Mouse (Mus musculus): ENCODE data around the gene Chrne. TPM values are rescaled to one million over a fixed set of nuclear protein-coding genes. Genes with fewer than 3 reads are reported as not detected.
"Not testable (repeated sequence)": the region's sequence is repeated elsewhere in the genome, so short reads cannot be mapped to it uniquely, and the experiment has no call there.

The Chrne gene
- polyA plus RNA-seq, 1 experiment from 2014 or later: not detected

GRCm38 (mm10) chr11:70585457-70585856 lies 33.6 kb downstream of the Chrne start:
- Histone ChIP-seq H3K4me1 (peaks cover 30% of the 10 kb centered on the region), H3K4me3 (no peak overlapping the region), H3K36me3 (peaks cover 4% of the 10 kb centered on the region; the same call in 1 of the 2 replicates), H3K27me3 (ENCODE audit: insufficient read depth, poor library complexity, severe bottlenecking) (no peaks in the 10 kb centered on the region), H3K9me3 (no peaks in the 10 kb centered on the region), H3K27ac (no peak overlapping the region)
- no peak for DNase-seq (ENCODE audit: low spot score)
- 66% methylated on average over 7 of the region's 7 CpGs for whole genome bisulfite sequencing

GRCm38 (mm10) chr11:70583775-70584174 lies 35.2 kb downstream of the Chrne start:
- WGBS: 92% methylated on average over 7 of the region's 7 CpGs
- Histone ChIP-seq H3K4me1 (peaks cover 46% of the 10 kb centered on the region), H3K36me3 (peaks cover 4% of the 10 kb centered on the region; the same call in 1 of the 2 replicates), H3K4me3 (no peak overlapping the region), H3K27ac (0 out of 2 replicates have a peak overlapping the region, but pooled peaks have one; percentile 22), H3K27me3 (ENCODE audit: insufficient read depth, poor library complexity, severe bottlenecking) (no peaks in the 10 kb centered on the region), H3K9me3 (no peaks in the 10 kb centered on the region)
- no peak for DNase-seq (ENCODE audit: low spot score)

- H3K27ac ChIP-seq: 0 out of 2 replicates have a peak overlapping the region, but pooled peaks have one; percentile 22
- no peak for DNase-seq (ENCODE audit: low spot score)
- H3K4me1 ChIP-seq: peaks cover 49% of the 10 kb centered on the region
- H3K27me3 ChIP-seq (ENCODE audit: insufficient read depth, poor library complexity, severe bottlenecking): no peaks in the 10 kb centered on the region
- no peaks in the 10 kb centered on the region for H3K9me3 ChIP-seq
- peaks cover 4% of the 10 kb centered on the region; the same call in 1 of the 2 replicates for H3K36me3 ChIP-seq
- WGBS: 63% methylated on average over 6 of the region's 6 CpGs
- no peak overlapping the region for H3K4me3 ChIP-seq
Observed at GRCm38 (mm10) chr11:70583022-70583714, 35.8 kb downstream of the Chrne start.

- H3K4me1 ChIP-seq: peaks cover 55% of the 10 kb centered on the region
- WGBS: 78% methylated on average over 3 of the region's 3 CpGs
- no peaks in the 10 kb centered on the region for H3K9me3 ChIP-seq
- H3K36me3 ChIP-seq: peaks cover 4% of the 10 kb centered on the region; the same call in 1 of the 2 replicates
- H3K4me3 ChIP-seq: no peak overlapping the region
- H3K27me3 ChIP-seq (ENCODE audit: insufficient read depth, poor library complexity, severe bottlenecking): no peaks in the 10 kb centered on the region
- no peak for DNase-seq (ENCODE audit: low spot score)
- H3K27ac ChIP-seq: no peak overlapping the region
Observed at GRCm38 (mm10) chr11:70582196-70582595, 36.8 kb downstream of the Chrne start.

GRCm38 (mm10) chr11:70580921-70581320 lies 38.1 kb downstream of the Chrne start:
- Histone ChIP-seq H3K27me3 (ENCODE audit: insufficient read depth, poor library complexity, severe bottlenecking) (no peaks in the 10 kb centered on the region), H3K36me3 (peaks cover 4% of the 10 kb centered on the region; the same call in 1 of the 2 replicates), H3K4me3 (no peak overlapping the region), H3K27ac (no peak overlapping the region), H3K9me3 (no peaks in the 10 kb centered on the region), H3K4me1 (peaks cover 60% of the 10 kb centered on the region)
- no peak for DNase-seq (ENCODE audit: low spot score)
- 76% methylated on average over 3 of the region's 3 CpGs for WGBS

DNA sequence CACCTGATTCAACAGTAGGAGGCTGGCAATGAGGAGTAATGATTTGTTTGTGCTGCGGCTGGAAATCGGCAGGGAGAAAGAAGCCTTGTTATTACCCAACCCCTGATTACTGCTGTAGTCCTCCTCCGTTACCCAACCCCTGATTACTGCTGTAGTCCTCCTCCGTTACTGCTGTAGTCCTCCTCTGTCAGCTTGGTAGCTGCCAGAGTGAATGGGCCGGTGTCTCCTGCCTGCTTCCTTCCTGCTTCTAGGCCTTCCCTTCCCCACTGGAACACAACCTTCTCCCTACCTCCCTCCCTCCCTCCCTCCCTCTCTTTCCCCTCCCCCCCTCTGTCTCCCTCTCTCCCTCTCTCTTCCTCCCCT lies 38.7 kb downstream of the Chrne start:
- WGBS: 63% methylated on average over 5 of the region's 5 CpGs
- H3K27ac ChIP-seq: peak overlapping the region; percentile 52; the same call in 1 of the 2 replicates

GRCm38 (mm10) chr11:70579710-70580357 lies 39.2 kb downstream of the Chrne start:
- H3K36me3 ChIP-seq: peaks cover 4% of the 10 kb centered on the region; the same call in 1 of the 2 replicates
- H3K9me3 ChIP-seq: no peaks in the 10 kb centered on the region
- H3K4me3 ChIP-seq: no peak overlapping the region
- H3K27me3 ChIP-seq (ENCODE audit: insufficient read depth, poor library complexity, severe bottlenecking): no peaks in the 10 kb centered on the region
- DNase-seq (ENCODE audit: low spot score): no peak
- WGBS: 85% methylated on average over 9 of the region's 9 CpGs
- H3K27ac ChIP-seq: 0 out of 2 replicates have a peak overlapping the region, but pooled peaks have one; percentile 52
- peaks cover 53% of the 10 kb centered on the region for H3K4me1 ChIP-seq

More for the DNA sequence above, 38.7 kb downstream of the Chrne start:
- DNase-seq (ENCODE audit: low spot score): no peak
- H3K36me3 ChIP-seq: peaks cover 4% of the 10 kb centered on the region; the same call in 1 of the 2 replicates
- H3K27me3 ChIP-seq (ENCODE audit: insufficient read depth, poor library complexity, severe bottlenecking): no peaks in the 10 kb centered on the region
- no peak overlapping the region for H3K4me3 ChIP-seq
- H3K9me3 ChIP-seq: no peaks in the 10 kb centered on the region
- peaks cover 58% of the 10 kb centered on the region for H3K4me1 ChIP-seq

DNA sequence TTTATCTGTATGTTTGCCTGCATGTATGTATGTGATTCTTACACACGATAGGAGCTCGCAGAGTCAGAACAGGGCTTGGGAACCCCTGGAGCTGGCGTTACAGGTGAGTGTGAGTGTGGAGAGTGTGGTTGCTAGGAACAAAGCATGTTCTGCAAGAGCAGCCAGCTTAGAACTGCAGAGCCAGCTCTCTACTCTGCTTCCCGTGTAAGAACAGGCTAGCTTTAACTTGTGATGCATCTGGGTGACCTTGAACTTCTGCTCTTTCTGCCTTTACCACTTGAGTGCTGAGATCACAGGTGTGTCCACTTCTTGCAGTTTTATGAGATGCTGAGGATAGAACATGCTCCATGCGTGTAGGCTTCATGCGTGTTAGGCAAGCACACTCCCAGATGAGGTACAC lies 40.1 kb downstream of the Chrne start:
- no peaks in the 10 kb centered on the region for H3K27me3 ChIP-seq (ENCODE audit: insufficient read depth, poor library complexity, severe bottlenecking)
- H3K9me3 ChIP-seq: no peaks in the 10 kb centered on the region
- WGBS: 88% methylated on average over 6 of the region's 6 CpGs
- H3K36me3 ChIP-seq: peaks cover 4% of the 10 kb centered on the region; the same call in 1 of the 2 replicates
- no peak overlapping the region for H3K4me3 ChIP-seq
- no peak for DNase-seq (ENCODE audit: low spot score)
- no peak overlapping the region for H3K27ac ChIP-seq
- peaks cover 46% of the 10 kb centered on the region for H3K4me1 ChIP-seq

DNA sequence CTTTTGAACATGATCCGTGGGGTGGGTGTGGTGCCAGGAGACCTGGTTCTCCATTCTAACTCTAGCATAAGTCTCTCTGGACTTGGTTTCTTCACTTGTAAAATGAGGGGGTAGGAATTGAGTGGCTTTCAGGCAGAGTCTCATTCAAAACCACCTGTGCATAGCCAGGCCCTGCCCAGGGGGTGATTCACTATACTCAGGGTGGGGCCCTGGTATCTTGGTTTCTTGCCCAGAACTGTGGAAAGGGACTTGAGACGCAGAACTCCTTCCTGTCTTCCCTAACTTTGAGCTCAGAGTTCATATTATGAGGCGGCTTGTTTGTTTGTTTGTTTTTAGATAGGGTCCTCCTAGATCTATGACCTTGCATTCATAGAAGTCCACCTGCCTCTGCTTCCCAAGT lies 41.8 kb downstream of the Chrne start:
- Histone ChIP-seq H3K4me3 (no peak overlapping the region), H3K4me1 (peaks cover 42% of the 10 kb centered on the region), H3K27me3 (ENCODE audit: insufficient read depth, poor library complexity, severe bottlenecking) (no peaks in the 10 kb centered on the region), H3K36me3 (peaks cover 4% of the 10 kb centered on the region; the same call in 1 of the 2 replicates), H3K27ac (no peak overlapping the region), H3K9me3 (no peaks in the 10 kb centered on the region)
- DNase-seq (ENCODE audit: low spot score): no peak
- WGBS: 75% methylated on average over 3 of the region's 3 CpGs

DNA sequence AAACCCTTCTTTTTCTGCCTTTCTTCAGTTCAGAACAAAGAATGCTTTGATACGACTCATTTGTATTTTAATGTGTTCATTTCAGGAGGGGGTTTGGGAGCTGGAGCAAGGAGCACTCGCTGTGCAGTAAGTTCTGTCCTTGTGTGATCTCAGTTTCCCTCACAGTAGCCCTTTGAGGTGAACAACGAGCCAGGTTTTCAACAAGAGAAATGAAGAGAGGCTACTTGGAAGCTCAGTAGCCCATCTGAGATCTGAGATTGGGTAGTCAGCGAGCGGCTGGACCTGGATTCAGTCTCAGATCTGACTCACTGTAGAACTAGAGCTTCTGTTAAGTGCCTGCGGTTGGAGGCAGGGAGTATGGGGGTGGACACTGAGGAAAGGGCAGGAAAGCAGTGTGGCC lies 45.1 kb downstream of the Chrne start:
- H3K27ac ChIP-seq: no peak overlapping the region
- no peaks in the 10 kb centered on the region for H3K36me3 ChIP-seq
- no peak overlapping the region for H3K4me3 ChIP-seq
- peaks cover 33% of the 10 kb centered on the region for H3K4me1 ChIP-seq
- no peaks in the 10 kb centered on the region for H3K9me3 ChIP-seq
- no peak for DNase-seq (ENCODE audit: low spot score)
- 76% methylated on average over 6 of the region's 6 CpGs for WGBS
- no peaks in the 10 kb centered on the region for H3K27me3 ChIP-seq (ENCODE audit: insufficient read depth, poor library complexity, severe bottlenecking)

DNA sequence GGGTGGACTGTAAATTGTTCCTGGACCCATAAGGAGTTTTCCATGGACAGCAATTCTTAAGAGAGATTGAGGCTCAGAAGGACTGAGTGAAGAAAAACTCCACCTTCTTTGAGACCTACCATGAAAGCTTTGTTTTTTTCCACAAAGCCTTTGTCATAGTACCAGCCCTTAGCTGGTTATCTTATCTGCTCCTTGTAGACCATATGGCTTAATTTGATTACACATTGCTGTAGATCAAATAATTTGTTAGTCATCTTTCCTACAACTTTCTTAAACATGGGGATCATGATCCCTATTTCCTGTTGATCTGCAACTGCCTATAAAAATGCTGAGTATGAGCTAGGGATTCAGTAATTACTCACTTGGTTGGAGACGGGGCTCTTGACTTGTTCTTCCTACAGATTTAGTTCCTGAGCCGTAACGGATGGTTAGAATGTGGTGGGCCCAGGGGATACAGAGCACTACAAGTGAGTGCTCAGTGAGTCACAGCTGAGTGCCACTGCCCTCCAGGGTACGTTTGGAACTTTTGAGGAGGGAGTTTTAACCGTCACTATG lies 46.6 kb downstream of the Chrne start:
- H3K9me3 ChIP-seq: no peaks in the 10 kb centered on the region
- H3K36me3 ChIP-seq: 0 out of 2 replicates have a peak, but pooled peaks cover 7% of the 10 kb centered on the region
- DNase-seq (ENCODE audit: low spot score): no peak
- H3K27me3 ChIP-seq (ENCODE audit: insufficient read depth, poor library complexity, severe bottlenecking): no peaks in the 10 kb centered on the region
- no peak overlapping the region for H3K4me3 ChIP-seq
- H3K4me1 ChIP-seq: peaks cover 23% of the 10 kb centered on the region
- 37% methylated on average over 5 of the region's 5 CpGs for WGBS
- no peak overlapping the region for H3K27ac ChIP-seq

DNA sequence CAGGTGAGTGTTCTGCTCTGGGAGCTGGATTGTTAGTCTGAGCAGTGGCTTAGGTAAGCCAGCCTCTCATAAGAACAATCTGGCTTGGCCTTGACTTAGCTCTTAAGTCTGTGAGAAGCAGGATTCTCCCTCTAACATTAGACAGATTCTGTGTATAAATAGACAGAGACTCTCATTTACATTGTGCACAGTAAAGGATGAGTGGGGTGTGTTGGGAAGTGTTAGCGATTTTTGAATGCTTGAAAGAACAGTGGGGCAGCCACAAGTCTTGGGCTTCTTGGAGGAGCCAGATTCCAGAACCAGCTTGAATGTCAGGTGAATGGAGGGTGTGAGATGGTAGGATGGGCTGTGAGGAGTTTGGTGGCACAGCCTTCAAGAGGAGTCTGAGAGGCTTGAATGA lies 47.4 kb downstream of the Chrne start:
- H3K36me3 ChIP-seq: 0 out of 2 replicates have a peak, but pooled peaks cover 7% of the 10 kb centered on the region
- H3K27me3 ChIP-seq (ENCODE audit: insufficient read depth, poor library complexity, severe bottlenecking): no peaks in the 10 kb centered on the region
- WGBS: 89% methylated on average over 1 of the region's 1 CpGs
- no peaks in the 10 kb centered on the region for H3K9me3 ChIP-seq
- H3K4me1 ChIP-seq: peaks cover 29% of the 10 kb centered on the region
- no peak overlapping the region for H3K27ac ChIP-seq
- DNase-seq (ENCODE audit: low spot score): no peak
- no peak overlapping the region for H3K4me3 ChIP-seq

- DNase-seq (ENCODE audit: low spot score); H3K36me3 ChIP-seq; H3K9me3 ChIP-seq; H3K4me3 ChIP-seq; H3K27me3 ChIP-seq (ENCODE audit: insufficient read depth, poor library complexity, severe bottlenecking); H3K27ac ChIP-seq: not testable (repeated sequence)
- H3K4me1 ChIP-seq: peaks cover 25% of the 10 kb centered on the region
- 45% methylated on average over 1 of the region's 1 CpGs for WGBS
Observed at GRCm38 (mm10) chr11:70570614-70571013, 48.4 kb downstream of the Chrne start.
